Mouse (Mus musculus): Measurements from ENCODE around the gene Cep104. TPM values are rescaled to one million over a fixed set of nuclear protein-coding genes. Genes with fewer than 3 reads are reported as not detected.

Gene Cep104
- 10 to 100 TPM; 26.0 to 27.9 TPM for total RNA-seq (2021)

GRCm38 (mm10) chr4:153974431-153975291 lies at the start of gene Cep104, which contains the start of gene Dffb:
Gene Cep104, plus strand, starts transcription at chr4:153975194.
Gene Dffb, minus strand, starts transcription at chr4:153975126.
- intact Hi-C loops (cut with DNase I): loop anchor here (2.0 kb wide), 2 partner anchors 16 to 36 kb away; partner anchors contain the start of gene Lrrc47
- peak; percentile 88 for DNase-seq (ENCODE audit: low spot score)

DNA sequence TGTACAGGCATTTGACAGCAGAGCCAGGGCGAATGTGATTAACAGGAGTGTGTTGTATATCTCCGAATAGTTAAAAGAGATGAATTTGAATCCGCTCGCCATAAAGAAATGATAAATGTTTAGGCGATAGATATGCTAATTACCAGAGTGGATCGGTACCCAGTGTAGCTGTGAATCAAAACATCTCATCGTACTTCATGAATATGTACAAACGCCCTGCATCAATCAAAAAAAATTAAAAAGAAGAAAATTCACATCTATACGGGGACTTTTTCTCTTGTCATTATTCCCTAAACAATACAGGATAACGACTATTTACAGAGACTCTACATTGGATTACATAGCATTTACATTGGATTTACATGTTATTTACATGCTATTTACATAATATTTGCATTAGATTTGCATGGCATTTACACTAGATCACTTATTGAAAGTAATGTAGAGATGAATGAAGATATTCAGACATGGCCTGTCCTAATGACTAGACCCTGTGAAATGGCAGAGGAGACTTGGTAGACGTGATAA lies 46.2 kb upstream of the Cep104 start:
- intact Hi-C loops (cut with DNase I): no loop called here
- DNase-seq (ENCODE audit: low spot score): no peak

DNA sequence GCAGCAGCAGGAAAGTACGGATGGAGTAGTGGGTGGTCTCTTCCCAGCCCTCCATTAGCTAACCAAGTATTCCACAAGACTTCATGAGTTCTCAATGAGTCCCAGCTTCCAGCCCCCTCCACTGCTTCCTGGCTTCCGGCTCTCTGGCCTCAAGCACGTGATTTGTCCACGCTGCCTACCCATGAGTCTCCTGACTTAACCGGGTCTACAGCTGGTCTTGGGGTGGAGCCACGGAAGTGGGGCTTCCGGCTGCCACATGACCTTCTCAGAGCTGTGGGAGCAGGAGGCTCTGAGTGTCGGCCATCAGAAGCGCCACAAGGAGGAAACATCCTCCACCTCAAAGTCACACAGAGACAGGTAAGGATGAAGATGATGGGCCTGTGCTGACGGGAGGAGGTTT lies 45.6 kb upstream of the Cep104 start:
- DNase-seq (ENCODE audit: low spot score): no peak
- intact Hi-C loops (cut with DNase I): no loop called here

- DNase-seq (ENCODE audit: low spot score): no peak
- intact Hi-C loops (cut with DNase I): no loop called here
Measured at GRCm38 (mm10) chr4:153929921-153930320, 45.1 kb upstream of the Cep104 start.

DNA sequence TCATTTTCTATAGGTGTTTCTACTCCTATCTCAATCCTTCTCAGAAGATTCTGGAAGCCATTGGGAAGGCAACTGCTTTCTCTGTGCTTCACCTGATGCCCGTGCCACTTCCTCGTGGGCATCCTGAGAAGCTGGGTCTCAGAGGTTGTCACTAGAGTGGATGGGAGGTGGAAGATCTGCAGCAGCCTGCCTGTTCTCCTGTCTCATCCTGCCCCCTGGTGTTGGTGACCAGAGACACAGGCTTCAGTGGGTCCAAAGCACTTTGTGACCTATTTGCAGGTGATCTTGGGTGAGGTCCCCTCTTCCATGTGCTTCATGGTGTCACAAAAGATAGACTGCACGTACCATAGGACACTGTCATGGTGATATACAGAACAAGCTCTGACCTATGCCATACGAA lies 31.8 kb upstream of the Cep104 start:
- intact Hi-C loops (cut with DNase I): loop anchor here (5.0 kb wide), 1 partner anchor 1411 kb away; no protein-coding TSS in a partner anchor
- no peak for DNase-seq (ENCODE audit: low spot score)

- DNase-seq (ENCODE audit: low spot score): no peak
- intact Hi-C loops (cut with DNase I): loop anchor here (5.0 kb wide), 1 partner anchor 1412 kb away; no protein-coding TSS in a partner anchor
Measured at GRCm38 (mm10) chr4:153944261-153944660, 30.7 kb upstream of the Cep104 start.

- DNase-seq (ENCODE audit: low spot score): no peak
- intact Hi-C loops (cut with DNase I): no loop called here
Measured at GRCm38 (mm10) chr4:153945741-153946140, 29.3 kb upstream of the Cep104 start.

GRCm38 (mm10) chr4:153950372-153950771 lies 24.6 kb upstream of the Cep104 start:
- DNase-seq (ENCODE audit: low spot score): no peak
- intact Hi-C loops (cut with DNase I): loop anchor here (10.0 kb wide), 1 partner anchor 194 kb away; the partner anchor contains the start of genes Trp73 and Wrap73

- no peak for DNase-seq (ENCODE audit: low spot score)
- intact Hi-C loops (cut with DNase I): loop anchor here (10.0 kb wide), 1 partner anchor 194 kb away; the partner anchor contains the start of genes Trp73 and Wrap73
Measured at GRCm38 (mm10) chr4:153951150-153951549, 23.8 kb upstream of the Cep104 start.

- intact Hi-C loops (cut with DNase I): loop anchor here (10.0 kb wide), 1 partner anchor 193 kb away; the partner anchor contains the start of genes Trp73 and Wrap73
- no peak for DNase-seq (ENCODE audit: low spot score)
Measured at GRCm38 (mm10) chr4:153951692-153952091, 23.3 kb upstream of the Cep104 start.

DNA sequence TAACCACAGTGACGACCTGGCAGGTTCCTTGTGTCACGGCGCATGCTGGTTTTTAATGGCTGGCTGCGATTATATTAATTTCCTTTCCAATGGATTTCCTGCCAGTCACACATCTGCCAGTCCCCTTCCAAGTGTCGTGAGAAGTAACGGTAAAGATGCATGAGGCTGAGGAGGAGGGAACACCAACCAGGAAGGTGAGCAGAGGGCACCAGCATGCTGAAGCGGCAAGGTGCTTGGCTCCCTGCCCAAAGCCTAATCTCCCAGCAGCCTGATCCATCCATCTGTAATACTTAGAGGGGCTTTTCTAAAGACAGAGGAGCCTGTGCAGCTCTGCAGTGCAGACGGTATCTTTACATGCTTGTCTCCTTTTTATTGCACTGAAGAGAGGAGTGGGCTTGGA lies 19.3 kb upstream of the Cep104 start:
- no peak for DNase-seq (ENCODE audit: low spot score)
- intact Hi-C loops (cut with DNase I): loop anchor here (10.0 kb wide), 1 partner anchor 189 kb away; the partner anchor contains the start of genes Trp73 and Wrap73

DNA sequence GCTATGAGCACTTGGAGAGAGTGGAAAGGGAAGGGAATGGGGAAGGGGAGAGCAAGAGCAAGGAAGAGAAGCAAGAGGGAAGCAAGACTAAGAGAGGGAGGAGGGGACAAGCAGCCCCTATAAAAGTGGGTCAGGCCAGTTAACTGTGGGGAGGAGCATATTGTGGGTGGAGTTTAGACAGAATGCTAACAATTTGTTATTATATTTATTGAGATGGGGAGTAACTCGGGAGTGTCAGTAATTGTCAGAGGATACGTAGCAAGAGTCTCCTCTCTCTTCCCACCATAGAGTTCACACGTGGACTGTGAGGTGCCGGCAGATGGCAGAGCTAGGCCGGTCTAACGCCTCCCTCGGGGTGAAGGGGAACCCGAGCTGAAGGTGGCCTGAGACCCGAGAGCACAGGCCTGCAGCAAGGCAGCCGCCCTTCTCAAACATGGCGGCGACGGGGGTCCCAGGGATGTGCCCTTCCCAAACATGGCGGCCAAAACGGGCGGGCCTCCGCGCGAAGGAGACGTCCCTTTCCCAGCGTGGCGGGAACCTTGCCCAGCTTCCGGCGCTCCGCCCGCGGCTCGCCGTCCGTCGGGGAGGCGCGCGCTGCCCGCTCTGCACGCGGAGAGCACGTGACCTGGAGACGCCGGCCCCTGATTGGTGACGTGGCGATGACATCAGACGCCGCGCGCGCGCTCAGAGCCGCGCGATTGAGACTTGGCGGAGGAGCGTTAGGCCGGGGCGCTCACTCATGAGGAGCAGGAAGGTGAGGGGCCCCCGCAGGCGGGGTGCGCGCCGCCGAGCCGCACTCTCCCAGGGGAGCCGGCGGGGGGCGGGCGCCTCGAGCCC lies 18.2 kb upstream of the Cep104 start, which contains the start of gene A430005L14Rik:
TSS of gene A430005L14Rik (plus strand) at position 669 of the 837 bp plus-strand sequence.
- intact Hi-C loops (cut with DNase I): loop anchor here (10.0 kb wide), 1 partner anchor 188 kb away; the partner anchor contains the start of genes Trp73 and Wrap73
- DNase-seq (ENCODE audit: low spot score): peak; percentile 95

- no peak for DNase-seq (ENCODE audit: low spot score)
- intact Hi-C loops (cut with DNase I): loop anchor here (2.0 to 10.0 kb wide), 2 partner anchors 17 to 187 kb away; partner anchors contain the start of genes Cep104, Dffb, Trp73 and Wrap73
Measured at GRCm38 (mm10) chr4:153957444-153958250, 17.3 kb upstream of the Cep104 start.

DNA sequence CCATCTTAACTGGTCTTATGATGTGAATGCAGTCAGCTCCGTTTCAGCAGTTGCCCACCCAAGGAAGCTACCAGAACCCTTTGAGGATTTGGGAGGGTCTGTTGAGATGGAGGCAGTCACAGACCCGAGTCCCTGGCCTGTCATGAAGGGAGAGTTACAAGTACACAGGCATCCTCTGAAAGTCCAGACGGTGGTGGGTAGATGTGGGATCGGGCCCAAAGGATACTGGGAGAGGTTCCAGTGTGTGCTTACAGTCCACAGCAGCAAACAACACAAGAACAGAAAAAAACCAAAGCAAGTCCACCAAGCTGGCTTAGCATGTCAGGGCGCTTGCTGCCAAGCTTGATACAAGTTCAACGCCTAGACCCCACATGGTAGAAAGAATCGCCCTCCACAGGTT lies 12.4 kb upstream of the Cep104 start:
- intact Hi-C loops (cut with DNase I): no loop called here
- no peak for DNase-seq (ENCODE audit: low spot score)

DNA sequence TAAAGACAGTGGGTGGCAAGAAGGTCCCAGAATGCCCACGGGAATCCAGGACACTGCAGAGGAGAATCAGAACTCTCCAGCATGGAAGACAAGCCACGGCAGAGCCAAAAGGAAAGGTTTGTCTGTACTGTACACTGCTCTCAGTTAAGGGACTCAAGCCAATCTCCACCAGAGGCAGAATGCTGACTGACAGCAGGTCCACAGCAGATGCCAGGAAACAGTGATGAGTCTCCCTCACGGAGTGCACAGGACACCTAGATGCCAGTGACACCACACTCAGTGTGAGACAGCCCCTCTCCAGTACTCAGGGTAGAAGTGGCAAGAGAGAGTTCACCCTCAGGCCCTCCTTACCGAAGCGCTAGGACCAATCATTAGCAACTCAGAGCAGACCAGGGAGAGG lies 8.3 kb upstream of the Cep104 start:
- intact Hi-C loops (cut with DNase I): no loop called here
- no peak for DNase-seq (ENCODE audit: low spot score)

GRCm38 (mm10) chr4:153967556-153967955 lies 7.4 kb upstream of the Cep104 start:
- intact Hi-C loops (cut with DNase I): no loop called here

GRCm38 (mm10) chr4:153968063-153968462 lies 6.9 kb upstream of the Cep104 start:
- DNase-seq (ENCODE audit: low spot score): no peak
- intact Hi-C loops (cut with DNase I): no loop called here

More at GRCm38 (mm10) chr4:153967556-153967955, 7.4 kb upstream of the Cep104 start:
- no peak for DNase-seq (ENCODE audit: low spot score)

GRCm38 (mm10) chr4:153975292-153975662 lies 283 bp downstream of the Cep104 start:
- no peak for DNase-seq (ENCODE audit: low spot score)

DNA sequence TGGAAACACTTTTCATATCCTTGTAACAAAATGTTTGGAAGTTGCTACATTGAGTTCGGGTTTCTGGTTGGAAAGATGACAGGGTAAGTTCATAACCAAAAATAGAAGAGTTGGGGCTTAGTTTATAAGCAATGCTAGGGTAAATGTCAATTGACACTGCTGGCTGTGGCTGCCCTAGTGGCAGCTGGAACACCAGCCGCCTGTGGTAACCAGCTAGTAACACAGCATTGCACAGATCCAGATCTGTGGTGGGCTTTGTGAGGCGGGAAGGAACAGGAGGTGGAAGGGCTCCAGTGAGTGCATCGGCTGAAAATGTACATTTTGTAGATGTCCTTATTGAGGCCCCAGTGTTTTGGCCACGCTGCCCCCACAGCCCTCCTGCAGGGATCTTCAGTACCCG lies 774 bp downstream of the Cep104 start:
- intact Hi-C loops (cut with DNase I): loop anchor here (2.0 kb wide), 2 partner anchors 17 to 35 kb away; partner anchors contain the start of gene Lrrc47
- no peak for DNase-seq (ENCODE audit: low spot score)

More at GRCm38 (mm10) chr4:153975292-153975662, 283 bp downstream of the Cep104 start:
- intact Hi-C loops (cut with DNase I): loop anchor here (2.0 kb wide), 2 partner anchors 16 to 36 kb away; partner anchors contain the start of gene Lrrc47
